Mouse (Mus musculus) G1E (cell line): Measurements from ENCODE around the gene Gm47841. TPM values are rescaled to one million over a fixed set of nuclear protein-coding genes. Genes with fewer than 3 reads are reported as not detected.

ENCODE experiments used
- ATAC-seq: 2 replicates; pipeline ENCODE4 v1.8.0; 2016; ENCODE audit warnings: mild to moderate bottlenecking; ENCODE audit not compliant: insufficient number of reproducible peaks, poor library complexity, low FRiP score, severe bottlenecking; ENCODE audit errors: extremely low read depth
- DNase-seq: peaks from one replicate; pipeline ENCODE4 v3.0.0; 2012; ENCODE audit warnings: low spot score
- H3K27me3 ChIP-seq: 2 replicates; pipeline ENCODE4 v1.6.1; 2012; ENCODE audit warnings: mild to moderate bottlenecking, low read length, inconsistent platforms; ENCODE audit not compliant: insufficient read depth
- H3K36me3 ChIP-seq: replicated peaks from 2 replicates; pipeline ENCODE3; 2012; ENCODE audit warnings: mild to moderate bottlenecking, inconsistent platforms
- H3K4me1 ChIP-seq: 2 replicates; pipeline ENCODE4 v1.6.1; 2012; ENCODE audit warnings: low read depth, low read length, inconsistent platforms, mixed read lengths; ENCODE audit not compliant: insufficient read depth
- H3K4me3 ChIP-seq: 2 replicates; pipeline ENCODE4 v1.5.1; 2012; ENCODE audit warnings: low read depth, mild to moderate bottlenecking, inconsistent platforms, low read length, moderate library complexity, mixed read lengths
- H3K9me3 ChIP-seq: replicated peaks from 2 replicates; pipeline ENCODE4 v1.6.1; 2012; ENCODE audit warnings: inconsistent platforms
- CTCF ChIP-seq: IDR thresholded peaks from 2 replicates; pipeline ENCODE4 v1.5.1; 2012; ENCODE audit warnings: low read depth, low read length, inconsistent platforms, mixed read lengths
- GATA1 ChIP-seq: IDR thresholded peaks from 2 replicates; pipeline ENCODE4 v1.6.1; 2012; ENCODE audit warnings: borderline replicate concordance, low read length, inconsistent platforms, mixed read lengths
- GATA2 ChIP-seq: IDR thresholded peaks from 2 replicates; pipeline ENCODE4 v1.6.1; 2012; ENCODE audit warnings: low read depth, low read length, inconsistent platforms, borderline replicate concordance
- POLR2AphosphoS5 ChIP-seq: IDR thresholded peaks from 2 replicates; pipeline ENCODE4 v1.6.1; 2012; ENCODE audit warnings: low read depth, low read length, inconsistent platforms; ENCODE audit not compliant: insufficient replicate concordance
- TAL1 ChIP-seq: conservative IDR thresholded peaks from 2 replicates; pipeline ENCODE4 v1.6.1; 2012; ENCODE audit warnings: low read depth, low read length, inconsistent platforms, mixed read lengths
- polyA plus RNA-seq: library from polyadenylated mRNA; stranded (reverse); fragments of >175 nt; gene quantifications from 2 replicates; pipeline ENCODE4 v1.2.3, GENCODE M21; 2012
- total RNA-seq, 2 experiments: library from RNA; stranded (forward) in 1 of 2; stranded (reverse) in 1 of 2; fragments of 200-1000 nt in 1 of 2; fragments of >200 nt in 1 of 2; fragmentation: Nextera tagmentation in 1 of 2; gene quantifications; 2 replicates each; pipeline ENCODE4 v1.2.3; 2014 to 2017

The Gm47841 gene
- total and polyA plus RNA-seq, 3 experiments = not detected

- no peaks in the 10 kb centered on the region for H3K4me1 ChIP-seq
- H3K36me3 ChIP-seq = no peaks in the 10 kb centered on the region
- H3K9me3 ChIP-seq = peaks cover 92% of the 10 kb centered on the region
- no peak for TF ChIP-seq TAL1
- TF ChIP-seq CTCF = no peak
- no peak for TF ChIP-seq GATA2
- DNase-seq = no peak
- ATAC-seq = no peak
- no peaks in the 10 kb centered on the region for H3K27me3 ChIP-seq
- H3K4me3 ChIP-seq = no peak overlapping the region
Observed at GRCm38 (mm10) chr15:101075656-101076055, 28.5 kb upstream of the Gm47841 start.

- H3K4me1 ChIP-seq = no peaks in the 10 kb centered on the region
- no peak overlapping the region for H3K4me3 ChIP-seq
- TF ChIP-seq POLR2AphosphoS5 (no peak), GATA2 (no peak), GATA1 (no peak), TAL1 (no peak), CTCF (no peak)
- DNase-seq = no peak
- no peaks in the 10 kb centered on the region for H3K27me3 ChIP-seq
- H3K9me3 ChIP-seq = peaks cover 92% of the 10 kb centered on the region
- no peaks in the 10 kb centered on the region for H3K36me3 ChIP-seq
- ATAC-seq = no peak
Observed at GRCm38 (mm10) chr15:101075150-101075549, 28.0 kb upstream of the Gm47841 start.

GRCm38 (mm10) chr15:101074067-101074466 lies 26.9 kb upstream of the Gm47841 start:
- TF ChIP-seq TAL1 (no peak), GATA2 (no peak), POLR2AphosphoS5 (no peak), GATA1 (no peak), CTCF (no peak)
- no peak overlapping the region for H3K4me3 ChIP-seq
- no peaks in the 10 kb centered on the region for H3K36me3 ChIP-seq
- DNase-seq = no peak
- ATAC-seq = no peak
- H3K9me3 ChIP-seq = peaks cover 95% of the 10 kb centered on the region
- H3K4me1 ChIP-seq = no peaks in the 10 kb centered on the region
- no peaks in the 10 kb centered on the region for H3K27me3 ChIP-seq

- H3K4me3 ChIP-seq = no peak overlapping the region
- TF ChIP-seq CTCF = no peak
- TF ChIP-seq GATA1 = no peak
- no peak for TF ChIP-seq GATA2
- TF ChIP-seq POLR2AphosphoS5 = no peak
- TF ChIP-seq TAL1 = no peak
- ATAC-seq (no peak), DNase-seq (no peak)
- H3K9me3 ChIP-seq = peaks cover 96% of the 10 kb centered on the region
- H3K27me3 ChIP-seq = no peaks in the 10 kb centered on the region
- H3K36me3 ChIP-seq = no peaks in the 10 kb centered on the region
- no peaks in the 10 kb centered on the region for H3K4me1 ChIP-seq
Observed at GRCm38 (mm10) chr15:101072736-101073135, 25.5 kb upstream of the Gm47841 start.

- no peaks in the 10 kb centered on the region for H3K4me1 ChIP-seq
- no peaks in the 10 kb centered on the region for H3K27me3 ChIP-seq
- H3K9me3 ChIP-seq = peaks cover 95% of the 10 kb centered on the region
- no peak for DNase-seq
- no peak overlapping the region for H3K4me3 ChIP-seq
- no peaks in the 10 kb centered on the region for H3K36me3 ChIP-seq
- no peak for ATAC-seq
- TF ChIP-seq POLR2AphosphoS5 = no peak
- TF ChIP-seq TAL1 = no peak
- TF ChIP-seq GATA2 = no peak
- no peak for TF ChIP-seq CTCF
- TF ChIP-seq GATA1 = no peak
Observed at GRCm38 (mm10) chr15:101070762-101071161, 23.6 kb upstream of the Gm47841 start.

GRCm38 (mm10) chr15:101069641-101070190 lies 22.5 kb upstream of the Gm47841 start:
- TF ChIP-seq CTCF = no peak
- TF ChIP-seq GATA1 = no peak
- no peak for TF ChIP-seq GATA2
- TF ChIP-seq POLR2AphosphoS5 = no peak
- no peak for TF ChIP-seq TAL1
- Histone ChIP-seq H3K9me3 (peaks cover 96% of the 10 kb centered on the region), H3K4me3 (no peak overlapping the region), H3K4me1 (no peaks in the 10 kb centered on the region), H3K27me3 (no peaks in the 10 kb centered on the region), H3K36me3 (no peaks in the 10 kb centered on the region)
- ATAC-seq (no peak), DNase-seq (no peak)

- H3K9me3 ChIP-seq = peaks cover 96% of the 10 kb centered on the region
- H3K4me3 ChIP-seq = no peak overlapping the region
- TF ChIP-seq GATA2 (no peak), GATA1 (no peak), CTCF (no peak), POLR2AphosphoS5 (no peak), TAL1 (no peak)
- H3K4me1 ChIP-seq = no peaks in the 10 kb centered on the region
- no peaks in the 10 kb centered on the region for H3K27me3 ChIP-seq
- DNase-seq (no peak), ATAC-seq (no peak)
- H3K36me3 ChIP-seq = no peaks in the 10 kb centered on the region
Observed at GRCm38 (mm10) chr15:101068671-101069070, 21.5 kb upstream of the Gm47841 start.
